Mouse (Mus musculus) left cerebral cortex, postnatal 14 days (tissue): Measurements from ENCODE around the gene Rint1. TPM values are rescaled to one million over a fixed set of nuclear protein-coding genes. Genes with fewer than 3 reads are reported as not detected.
"Not testable (repeated sequence)": the region's sequence is repeated elsewhere in the genome, so short reads cannot be mapped to it uniquely, and the experiment has no call there.

Experiments
- DNase-seq, 2 experiments: peaks; one replicate each; pipeline ENCODE4 v3.0.0; 2021 to 2022; ENCODE audit warnings: low spot score in 2 of 2, mixed read lengths in 1 of 2
- intact Hi-C: fragments of 180-260 bp; cut with DNase I; formaldehyde crosslinking; loops from one replicate; pipeline ENCODE4 v1.15.1; 2025
- total RNA-seq, 2 experiments: library from RNA; stranded (reverse); gene quantifications; 2 replicates each; pipeline ENCODE4 v1.2.3; 2021

Gene Rint1
- total RNA-seq, 2 experiments from 2014 or later = 22.9 to 23.5 TPM

DNA sequence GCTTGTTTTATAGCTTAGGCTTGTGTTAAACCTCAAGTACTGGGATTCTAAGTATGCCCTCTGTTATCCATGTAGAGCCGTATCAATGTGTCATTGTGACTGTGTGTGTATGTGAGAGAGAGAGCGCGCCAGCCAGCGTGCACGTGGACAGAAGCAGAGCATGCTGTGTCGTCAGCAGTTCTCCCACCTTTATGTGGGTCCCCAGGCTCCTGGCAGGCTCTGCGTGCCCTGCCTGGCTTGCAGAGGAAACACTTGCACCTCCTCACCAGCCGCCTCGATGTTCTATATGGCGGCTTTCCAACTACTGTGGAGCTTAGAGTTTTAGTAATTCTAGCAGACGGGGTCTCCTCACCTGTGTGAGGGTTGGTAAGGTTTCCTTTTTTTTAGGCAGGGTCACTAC, 34.8 kb downstream of the Rint1 start:
- intact Hi-C loops = no loop called here
- DNase-seq = no peak

DNA sequence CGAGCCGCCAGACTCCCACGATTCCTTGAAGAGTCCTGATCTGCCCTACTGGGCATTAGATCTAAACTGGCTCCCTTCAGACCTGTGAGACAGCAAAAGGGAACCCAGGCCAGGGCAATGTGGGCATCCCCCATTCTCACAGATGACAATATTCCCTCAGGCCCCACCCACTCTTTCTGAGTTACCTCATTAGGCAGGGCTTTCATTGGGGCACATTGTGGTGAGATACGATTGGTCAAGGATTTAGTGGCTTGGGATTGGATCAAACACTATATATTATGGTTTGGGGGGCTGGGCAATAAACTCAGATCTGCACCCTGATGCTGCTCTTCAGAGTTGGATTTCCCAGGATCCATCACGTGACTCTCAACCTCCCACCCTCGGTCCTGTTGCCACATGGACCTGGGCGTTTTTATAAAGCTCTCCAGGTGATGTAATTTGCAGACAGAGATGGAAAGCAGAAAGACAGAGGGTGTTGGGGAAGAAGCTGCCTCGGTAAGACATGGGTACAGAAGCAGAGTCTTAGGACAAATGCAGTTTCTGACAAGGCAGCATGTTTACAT, 36.7 kb downstream of the Rint1 start:
- intact Hi-C loops = no loop called here
- no peak for DNase-seq

DNA sequence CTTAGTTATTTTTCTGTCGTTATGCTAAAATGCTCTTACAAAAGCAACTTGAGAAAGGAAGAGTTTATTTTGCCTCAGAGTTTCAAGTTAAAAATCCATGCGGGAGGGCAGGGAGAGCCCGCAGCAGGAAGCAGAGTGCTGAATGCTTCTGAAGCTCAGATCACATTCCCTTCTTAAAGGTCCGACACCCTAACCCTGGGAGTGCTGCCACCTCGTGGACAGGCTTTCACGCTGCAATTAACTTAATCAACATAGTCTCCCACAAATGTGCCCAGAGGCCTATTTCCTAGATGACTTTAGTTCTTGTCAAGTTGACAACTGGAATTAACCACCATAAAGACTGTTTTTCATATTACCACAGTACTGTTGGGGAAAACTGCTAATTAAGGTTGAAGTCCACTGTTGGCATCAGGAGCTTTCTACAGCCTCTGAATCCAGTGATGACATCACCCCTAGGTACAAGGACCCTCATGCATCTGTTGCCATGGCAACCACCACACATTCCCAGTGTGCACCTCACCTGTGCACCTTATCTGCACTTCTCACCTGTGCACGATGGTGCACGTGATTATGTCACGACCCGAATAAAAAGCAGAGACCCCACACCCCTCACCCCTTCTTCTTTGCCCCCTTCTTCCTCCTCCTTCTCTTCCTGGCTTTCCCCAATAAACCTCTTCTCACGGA, 39.0 kb downstream of the Rint1 start:
- intact Hi-C loops = no loop called here
- peak in 1 of 2 experiments; percentile 38 for DNase-seq

DNA sequence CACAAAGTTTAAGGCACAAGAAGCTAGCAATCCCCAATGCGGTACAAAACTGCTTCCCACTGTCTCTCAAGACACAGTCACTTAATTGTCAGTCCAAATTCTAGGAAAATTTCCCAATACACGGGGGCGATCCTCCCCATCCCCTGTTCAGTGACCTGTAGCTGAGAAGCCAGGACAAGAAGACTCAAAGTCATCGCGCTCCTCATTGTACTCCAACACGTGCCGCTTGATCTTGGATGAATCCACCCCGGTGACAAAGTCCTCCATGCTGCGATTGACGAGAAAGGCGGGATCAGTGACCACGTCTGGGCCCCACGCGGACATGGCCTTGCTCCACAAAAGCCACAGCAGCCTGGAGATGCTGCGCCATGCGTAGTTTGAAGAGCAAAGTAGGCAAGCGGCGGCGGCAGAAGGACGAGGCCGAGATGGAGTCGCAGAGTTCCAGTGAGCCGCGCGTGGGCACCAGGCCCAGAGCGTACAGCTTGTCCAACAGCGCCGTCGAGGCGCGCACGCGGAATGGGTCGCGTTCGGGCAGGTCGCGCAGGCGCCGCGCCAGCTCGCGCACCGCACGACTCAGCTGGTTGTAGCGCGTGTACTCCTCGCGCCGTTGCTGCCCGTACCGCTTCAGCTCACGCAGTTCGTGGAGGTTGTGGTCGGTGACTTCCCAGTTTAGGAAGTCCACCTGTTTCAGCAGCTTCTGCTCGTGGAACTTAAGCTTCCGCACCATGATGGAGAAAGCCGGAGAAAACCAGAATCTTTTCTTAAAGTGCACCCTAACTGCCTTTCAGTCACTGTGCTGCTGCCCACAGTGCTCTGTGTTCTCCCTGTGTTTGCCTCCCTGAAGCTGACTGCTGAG, 43.6 kb downstream of the Rint1 start:
- peak; percentile 23 to 42 for DNase-seq
- intact Hi-C loops = no loop called here

DNA sequence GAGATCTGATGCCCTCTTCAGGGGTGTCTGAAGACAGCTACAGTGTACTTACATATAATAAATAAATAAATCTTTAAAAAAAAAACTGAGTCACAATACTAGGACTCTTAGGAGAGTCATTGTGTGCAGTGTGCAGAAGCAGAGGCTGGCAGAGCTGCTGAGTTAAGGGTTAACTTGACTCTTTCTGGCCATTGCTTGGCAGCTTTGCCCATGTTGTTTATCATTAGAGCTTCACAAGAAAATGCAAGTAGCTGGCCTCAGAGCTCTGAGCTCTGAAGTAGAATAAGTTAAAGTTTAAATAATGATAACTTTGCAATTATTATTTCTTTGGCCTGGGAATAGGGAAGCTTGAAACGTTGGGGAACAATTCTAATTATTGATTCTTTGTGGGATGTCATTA, 48.2 kb downstream of the Rint1 start:
- intact Hi-C loops, DNase-seq: not testable (repeated sequence)

DNA sequence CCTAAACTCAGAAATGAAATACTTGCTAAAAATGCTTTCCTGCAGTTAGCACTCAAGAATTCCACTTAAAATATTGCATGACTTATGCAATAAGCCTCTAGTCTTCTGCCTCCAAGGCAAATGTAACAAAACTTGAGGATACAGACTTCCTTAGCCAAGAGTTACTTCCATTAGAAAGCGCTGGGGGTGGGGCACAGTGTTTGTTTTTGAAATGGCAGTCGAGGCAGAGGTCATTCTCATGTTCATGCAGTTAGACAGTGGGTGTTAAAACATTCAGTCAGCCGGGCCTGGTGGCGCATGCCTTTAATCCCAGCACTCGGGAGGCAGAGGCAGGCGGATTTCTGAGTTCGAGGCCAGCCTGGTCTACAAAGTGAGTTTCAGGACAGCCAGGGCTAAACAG, 50.6 kb downstream of the Rint1 start:
- DNase-seq = no peak
- intact Hi-C loops = no loop called here

DNA sequence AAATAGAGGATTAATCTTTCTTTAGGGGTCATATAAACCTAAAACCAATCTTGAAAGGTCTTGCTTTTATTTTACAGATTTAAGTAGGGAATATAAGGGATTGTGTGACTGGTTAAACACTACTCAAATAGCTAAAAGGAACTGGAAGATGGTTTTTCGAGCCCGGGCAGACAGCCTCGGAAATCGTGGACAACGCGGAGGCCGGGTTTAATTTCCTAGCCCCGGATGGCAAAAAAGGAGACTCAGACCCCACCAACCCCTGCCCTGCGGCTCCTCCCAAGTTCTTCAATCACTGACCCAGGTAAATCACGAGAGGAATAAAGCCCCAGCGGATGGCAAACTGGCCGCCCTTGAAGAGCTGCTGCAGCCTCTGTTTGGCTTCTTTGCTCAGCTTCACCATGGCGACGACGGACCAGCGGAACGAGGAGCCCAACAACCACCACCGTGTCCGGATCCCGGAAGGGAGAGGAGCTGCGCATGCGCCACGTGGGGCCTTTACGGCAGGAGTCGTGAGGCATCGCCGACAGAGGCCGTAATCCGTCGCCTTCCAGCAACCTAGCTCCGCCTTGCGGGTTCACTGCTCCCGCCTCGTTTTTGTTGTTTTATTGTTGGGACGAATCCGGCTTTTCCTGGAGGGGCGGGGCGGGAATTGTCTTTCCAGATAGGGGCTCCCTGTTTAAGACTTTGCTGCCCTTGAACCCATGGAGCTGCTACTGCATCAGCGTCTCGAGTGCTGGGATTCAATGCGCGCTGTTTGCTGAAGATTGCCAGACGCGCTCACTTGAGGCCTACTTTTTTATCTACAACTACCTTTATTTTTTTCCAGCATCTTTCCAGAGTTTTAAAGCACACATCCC, 56.4 kb downstream of the Rint1 start, which contains the start of gene Tomm7:
Gene Tomm7 (minus strand): TSS at position 488 of the 857 bp plus-strand sequence.
- intact Hi-C loops = no loop called here
- peak; percentile 96 to 98 for DNase-seq

DNA sequence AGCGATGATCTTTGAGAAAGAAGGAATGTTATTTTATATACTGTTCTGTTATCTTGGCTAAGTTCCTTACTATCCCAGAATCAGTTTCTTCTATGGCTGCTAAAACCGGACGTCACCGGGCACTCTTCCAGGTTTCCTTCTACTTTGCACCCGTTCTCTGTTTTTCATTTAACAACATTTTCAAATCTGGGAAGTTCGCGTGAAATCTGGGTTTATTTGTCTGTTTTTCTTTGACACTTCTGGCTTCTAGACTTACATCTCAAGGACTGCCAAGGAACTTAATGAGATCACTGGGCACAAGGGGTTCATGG, 57.0 kb downstream of the Rint1 start:
- intact Hi-C loops = no loop called here
- peak; percentile 46 to 76 for DNase-seq

DNA sequence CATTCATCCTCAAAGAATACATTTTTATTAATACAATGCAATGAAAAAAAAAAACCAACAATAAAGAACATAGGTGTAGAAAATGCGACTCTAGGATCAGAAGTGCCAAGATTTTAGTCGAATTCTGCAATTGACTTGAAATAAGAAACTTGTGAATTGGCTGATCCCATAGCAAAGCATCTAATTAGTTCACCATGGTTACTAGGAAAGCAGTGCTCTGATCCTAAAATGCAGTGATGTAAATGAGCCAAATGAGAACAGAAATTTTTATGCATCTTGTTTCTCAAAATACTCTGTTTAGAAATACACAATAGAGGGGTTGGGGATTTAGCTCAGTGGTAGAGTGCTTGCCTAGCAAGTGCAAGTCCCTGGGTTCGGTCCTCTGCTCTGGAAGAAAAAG, 57.6 kb downstream of the Rint1 start:
- no peak for DNase-seq
- intact Hi-C loops = no loop called here

DNA sequence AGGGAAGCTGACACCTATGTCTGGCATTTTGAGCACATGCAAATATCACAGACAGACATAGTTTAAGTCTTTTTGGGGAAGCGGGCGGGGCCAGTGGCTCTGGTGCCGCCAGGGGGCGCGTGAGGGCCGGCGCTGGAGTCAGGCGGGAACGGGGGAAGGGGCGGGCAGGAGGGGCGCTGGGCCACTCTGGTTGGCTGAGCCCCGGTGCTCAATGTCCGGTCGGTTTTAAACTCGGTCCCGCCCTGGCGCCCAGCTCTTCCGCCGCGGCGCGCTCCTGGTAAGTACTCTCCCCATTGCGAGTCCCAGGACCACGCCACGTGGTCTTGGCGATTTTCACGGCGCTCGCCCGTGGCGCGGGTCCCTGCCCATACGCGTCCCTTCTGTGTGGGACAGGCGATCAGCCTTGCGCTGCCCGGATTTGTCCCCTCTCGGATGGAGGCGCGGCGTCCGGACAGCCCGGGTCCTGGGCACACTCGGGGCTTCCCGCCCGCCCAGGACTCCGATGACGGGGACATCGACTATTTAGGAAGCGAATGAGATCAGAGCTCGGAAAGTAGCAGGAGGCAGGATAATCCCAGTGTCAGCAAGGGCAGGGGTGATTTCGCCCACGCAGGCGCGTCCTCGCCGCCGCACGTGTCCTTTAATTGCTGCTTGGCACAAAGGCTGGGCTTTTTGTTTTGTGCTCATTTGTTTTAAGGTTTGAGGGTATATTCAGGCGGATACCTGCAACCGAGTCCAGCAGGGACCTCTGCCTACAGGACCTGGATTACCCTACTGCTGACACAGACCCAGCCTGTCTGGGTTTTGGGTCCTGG, 63.0 kb downstream of the Rint1 start:
- peak; percentile 81 to 94 for DNase-seq
- intact Hi-C loops = loop anchor here (5.0 kb wide), 1 partner anchor 227 kb away; no protein-coding TSS in a partner anchor

DNA sequence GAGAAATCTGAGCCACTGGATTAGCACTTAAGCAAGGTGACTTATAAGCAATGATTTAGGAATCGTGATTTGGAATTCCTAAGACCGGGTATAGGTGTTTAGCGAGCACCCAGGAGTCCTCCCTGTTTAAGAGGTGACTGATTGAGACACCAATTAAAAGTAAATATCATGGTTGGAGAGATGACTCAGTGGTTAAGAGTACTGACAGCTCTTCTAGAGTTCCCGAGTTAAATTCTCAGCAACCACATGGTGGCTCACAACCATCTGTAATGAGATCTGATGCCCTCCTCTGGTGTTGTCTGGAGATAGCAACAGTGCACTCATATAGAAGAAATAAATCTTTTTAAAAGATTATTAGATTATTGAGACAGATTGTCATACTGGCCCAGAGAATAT, 63.6 kb downstream of the Rint1 start:
- DNase-seq = not testable (repeated sequence)
- intact Hi-C loops = loop anchor here (5.0 kb wide), 1 partner anchor 226 kb away; no protein-coding TSS in a partner anchor

DNA sequence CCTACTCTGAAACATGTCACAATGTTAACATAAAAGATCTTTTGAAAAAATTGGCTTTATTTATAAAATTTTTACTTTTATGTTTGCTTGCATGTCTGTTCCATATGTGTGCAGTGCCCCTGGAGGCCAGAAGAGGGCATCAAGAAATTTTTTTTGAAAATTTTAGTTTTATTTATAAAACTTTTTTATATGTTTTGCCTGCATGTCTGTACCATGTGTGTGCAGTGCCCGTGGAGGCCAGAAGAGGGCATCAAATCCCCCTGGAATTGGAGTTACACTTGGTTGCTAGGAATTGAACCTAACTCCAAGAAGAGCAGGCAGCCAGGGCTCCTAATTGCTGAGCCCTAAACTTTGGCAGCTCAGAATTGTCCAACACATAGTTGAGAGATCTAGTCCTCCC, 65.4 kb downstream of the Rint1 start:
- DNase-seq = peak in 1 of 2 experiments; percentile 56
- intact Hi-C loops = loop anchor here (5.0 kb wide), 1 partner anchor 224 kb away; no protein-coding TSS in a partner anchor

DNA sequence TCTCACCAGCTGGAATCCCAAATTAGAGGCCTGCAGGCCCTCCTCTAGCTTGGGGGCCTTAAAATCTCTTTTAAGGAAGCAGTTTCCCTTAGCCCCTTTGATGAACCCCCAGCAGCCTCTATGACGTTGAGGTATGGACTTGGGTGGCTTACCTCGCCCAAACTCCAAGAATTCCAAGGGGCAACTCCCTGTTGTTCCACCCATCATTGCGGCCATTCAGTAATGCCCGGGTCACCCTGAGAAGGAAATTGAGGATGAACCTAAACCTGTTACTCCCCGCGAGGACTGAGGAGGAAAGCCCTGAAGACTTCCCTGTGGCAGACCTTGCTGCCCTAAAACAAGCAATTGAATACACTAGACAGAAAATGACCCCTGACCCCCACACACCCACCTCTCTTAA, 68.0 kb downstream of the Rint1 start:
- intact Hi-C loops = no loop called here
- DNase-seq = no peak

DNA sequence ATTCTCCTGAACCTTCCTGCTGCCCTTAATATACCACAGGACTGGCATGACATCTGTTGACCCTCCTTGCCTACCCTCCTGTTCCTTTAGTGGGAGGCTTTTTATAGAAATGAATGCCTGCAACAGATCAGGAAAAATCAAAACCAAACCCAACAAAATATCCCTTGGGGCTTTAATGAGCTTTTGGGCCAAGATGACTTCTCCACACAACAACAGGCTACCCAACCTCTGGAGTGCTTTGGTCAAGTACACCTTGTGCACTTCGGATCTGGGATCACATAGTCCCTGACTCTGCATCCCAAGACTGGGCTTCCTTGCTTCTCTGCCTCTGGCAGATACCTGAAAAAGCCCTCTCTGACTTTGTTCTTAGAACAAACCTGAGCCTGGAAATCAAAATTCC, 68.7 kb downstream of the Rint1 start:
- DNase-seq = no peak
- intact Hi-C loops = no loop called here

DNA sequence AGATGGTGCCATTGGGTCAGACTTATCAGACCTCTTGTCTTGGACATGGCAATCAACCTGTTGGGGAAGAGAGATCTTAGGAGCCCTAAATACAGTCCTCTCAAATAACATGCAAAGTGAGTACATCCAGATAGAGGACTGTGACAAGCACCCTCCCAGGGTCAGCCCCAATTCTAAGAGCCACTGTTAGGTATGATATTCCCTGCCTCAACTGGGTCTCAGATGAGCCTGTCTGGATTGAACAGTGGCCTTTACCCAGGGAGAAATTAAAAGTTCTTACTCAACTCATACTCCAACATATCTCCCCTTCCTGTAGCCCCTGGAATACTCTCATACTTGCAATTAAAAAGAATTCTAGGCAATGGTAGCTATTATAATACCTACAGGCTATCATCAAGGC, 69.7 kb downstream of the Rint1 start:
- intact Hi-C loops = no loop called here
- no peak for DNase-seq

DNA sequence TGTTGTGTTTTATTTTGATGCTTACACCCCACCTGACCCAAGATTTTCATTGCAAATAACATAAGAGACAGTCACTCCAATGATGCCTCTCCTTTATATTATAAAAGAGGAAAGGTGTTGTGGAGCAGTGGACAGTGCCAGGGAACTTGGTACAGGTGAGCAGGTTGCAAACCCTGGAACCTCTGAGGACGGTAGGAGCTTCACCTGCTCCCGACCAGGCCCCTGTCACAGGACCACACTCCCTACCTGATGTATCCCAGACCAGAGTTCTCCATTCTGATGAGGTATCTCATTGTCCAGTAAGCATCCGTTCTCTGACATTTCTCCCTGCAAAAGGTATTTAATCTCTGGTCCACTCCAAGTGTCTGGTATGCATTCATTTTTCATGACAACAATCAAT, 70.5 kb downstream of the Rint1 start:
- no peak for DNase-seq
- intact Hi-C loops = no loop called here

DNA sequence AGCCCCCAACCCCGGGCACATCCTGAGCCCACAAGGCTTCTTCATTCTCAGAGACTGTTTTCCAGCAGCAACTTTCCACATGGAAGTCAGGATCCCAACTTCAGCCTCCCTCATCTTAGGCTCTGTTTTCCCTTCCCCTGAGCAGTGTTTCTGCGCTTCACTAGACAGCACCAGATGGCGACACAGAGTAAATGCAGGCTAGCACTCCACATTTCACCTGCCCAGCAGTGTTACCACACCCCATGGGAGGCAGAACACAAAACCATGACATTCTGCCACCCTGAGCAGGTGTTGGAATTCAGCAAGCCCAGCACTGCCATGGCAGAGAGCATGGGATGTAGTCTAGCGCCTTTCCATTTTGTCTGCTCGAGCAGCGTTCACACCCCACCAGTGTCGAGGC, 71.1 kb downstream of the Rint1 start:
- DNase-seq = peak in 1 of 2 experiments; percentile 24
- intact Hi-C loops = no loop called here

DNA sequence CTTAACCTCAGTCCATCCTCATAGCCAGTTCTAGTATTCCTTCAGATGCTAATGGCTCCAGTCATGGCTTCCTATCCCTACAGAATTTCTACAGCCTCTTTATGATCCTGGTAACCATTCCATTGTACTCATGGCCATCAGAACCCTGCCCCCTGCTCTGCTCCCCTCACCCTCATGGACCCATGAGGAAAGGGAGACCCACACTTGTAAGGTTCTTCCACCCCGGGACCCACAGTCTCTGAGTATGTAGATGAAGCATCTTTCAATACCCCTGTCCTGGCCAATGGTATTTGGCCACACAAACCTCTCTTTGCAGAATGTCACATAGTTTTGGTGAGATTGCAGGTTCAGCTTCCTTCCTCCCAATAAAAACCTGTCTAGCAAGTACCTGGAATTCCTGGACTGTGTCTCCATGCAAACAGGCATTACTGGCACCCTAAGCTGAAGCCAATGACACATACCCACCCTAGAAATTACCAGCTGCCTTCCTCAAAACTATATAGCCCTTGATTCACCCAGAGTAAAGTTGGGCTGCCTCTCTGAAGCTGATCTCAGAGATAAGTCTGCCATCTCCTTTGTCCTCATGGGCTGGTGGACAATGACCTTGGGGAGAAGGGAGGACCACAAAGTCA, 71.7 kb downstream of the Rint1 start:
- DNase-seq = no peak
- intact Hi-C loops = no loop called here
